Mouse (Mus musculus): ENCODE data around the gene Chrng.
A peak's percentile ranks its signal among the peaks of the same experiment; 100 is the strongest.

Gene Chrng

DNA sequence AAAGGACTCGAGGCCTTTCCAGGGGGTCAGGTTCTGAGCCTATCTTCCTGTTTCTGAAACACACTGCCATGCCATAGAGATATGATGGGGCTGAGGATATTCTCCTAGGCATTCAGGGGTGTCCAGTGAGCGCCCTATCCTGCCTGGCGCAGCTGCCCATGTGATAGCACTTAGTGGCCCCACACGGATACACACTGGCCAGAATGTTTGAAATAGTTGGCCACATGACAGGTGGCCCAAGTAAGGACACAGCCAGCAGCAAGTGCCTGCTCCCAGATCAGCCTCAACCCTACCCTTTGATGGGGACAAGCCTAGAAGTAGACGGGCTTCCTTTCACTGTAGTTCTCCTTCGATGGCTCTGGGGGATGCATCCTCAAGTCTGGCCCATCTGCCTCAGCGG, at the start of gene Chrng:
Gene Chrng, plus strand, starts transcription at position 193 of the 400 bp plus-strand sequence.
- DNase-seq: no peak

DNA sequence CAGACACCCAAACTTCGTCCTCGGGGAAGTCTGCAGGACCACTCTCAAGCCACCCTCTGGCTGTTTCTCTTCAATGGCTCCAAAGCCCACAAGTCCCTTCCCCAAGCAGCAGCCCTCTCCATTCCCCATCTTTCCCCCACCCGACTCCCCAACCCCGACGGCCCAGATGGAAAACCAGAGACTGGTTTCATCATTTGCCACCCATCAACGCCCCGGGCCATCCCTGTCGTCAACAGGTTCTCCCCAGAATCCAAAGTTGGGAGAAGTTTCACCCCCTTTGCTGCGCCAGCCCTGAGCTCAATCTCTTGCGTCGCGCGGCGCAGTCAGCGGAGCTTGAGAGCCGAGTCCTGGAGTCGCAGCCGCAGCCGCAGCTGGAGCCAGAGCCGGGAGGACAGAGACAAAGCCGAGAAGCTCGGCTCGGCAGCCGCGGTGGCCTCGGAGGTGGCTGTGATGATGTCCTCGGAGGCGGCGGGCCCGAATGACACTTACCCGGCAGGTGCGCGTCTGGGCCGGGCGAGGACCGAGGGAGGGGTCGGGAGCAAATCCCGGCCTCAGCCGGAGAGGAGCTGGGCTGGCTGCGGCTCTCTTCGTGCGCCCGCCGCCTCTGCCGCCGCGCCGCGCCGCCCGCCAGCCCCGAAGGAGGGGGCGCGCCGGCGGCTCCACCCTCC, 48.8 kb upstream of the Chrng start:
- DNase-seq: no peak

DNA sequence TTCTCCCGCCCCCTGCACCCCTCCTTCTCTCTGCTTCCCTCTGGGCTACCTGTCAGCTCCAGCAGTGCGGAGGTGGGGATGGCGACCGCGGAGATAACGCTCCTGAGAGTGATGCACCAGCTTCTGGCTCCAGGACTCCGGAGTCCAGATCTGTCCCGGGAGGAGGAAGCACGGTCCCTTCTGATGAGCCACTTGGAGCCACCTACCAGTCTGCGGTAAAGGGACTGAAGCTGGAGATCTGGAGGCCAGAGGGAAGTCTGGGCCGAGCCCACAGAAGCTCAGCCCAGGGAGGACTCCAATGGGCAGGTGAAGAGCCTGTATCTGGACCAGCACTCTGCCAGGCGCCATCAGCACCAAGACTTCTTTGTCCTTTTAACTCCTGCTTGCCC, 48.3 kb upstream of the Chrng start, which contains the start of gene Ecel1:
Gene Ecel1, minus strand, starts transcription at position 323 of the 389 bp plus-strand sequence.
- no peak for DNase-seq

DNA sequence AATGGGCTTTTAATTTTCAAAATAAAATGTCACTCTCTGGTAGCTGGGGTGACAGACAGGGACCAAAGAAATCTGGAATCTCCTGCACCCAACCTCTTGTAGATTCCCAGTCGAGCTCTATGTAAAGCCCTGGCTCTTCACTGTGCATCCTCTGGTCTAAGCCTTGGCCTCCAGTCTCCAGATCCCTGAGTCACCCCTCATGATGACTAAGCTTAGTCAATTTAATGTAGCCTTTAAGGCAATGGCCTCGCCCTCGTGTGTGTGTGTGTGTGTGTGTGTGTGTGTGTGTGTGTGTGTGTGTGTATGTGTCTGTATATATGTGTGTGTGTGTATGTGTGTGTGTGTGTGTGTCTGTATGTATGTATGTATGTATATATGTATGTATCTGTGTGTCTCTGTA, 45.1 kb upstream of the Chrng start:
- no peak for DNase-seq

DNA sequence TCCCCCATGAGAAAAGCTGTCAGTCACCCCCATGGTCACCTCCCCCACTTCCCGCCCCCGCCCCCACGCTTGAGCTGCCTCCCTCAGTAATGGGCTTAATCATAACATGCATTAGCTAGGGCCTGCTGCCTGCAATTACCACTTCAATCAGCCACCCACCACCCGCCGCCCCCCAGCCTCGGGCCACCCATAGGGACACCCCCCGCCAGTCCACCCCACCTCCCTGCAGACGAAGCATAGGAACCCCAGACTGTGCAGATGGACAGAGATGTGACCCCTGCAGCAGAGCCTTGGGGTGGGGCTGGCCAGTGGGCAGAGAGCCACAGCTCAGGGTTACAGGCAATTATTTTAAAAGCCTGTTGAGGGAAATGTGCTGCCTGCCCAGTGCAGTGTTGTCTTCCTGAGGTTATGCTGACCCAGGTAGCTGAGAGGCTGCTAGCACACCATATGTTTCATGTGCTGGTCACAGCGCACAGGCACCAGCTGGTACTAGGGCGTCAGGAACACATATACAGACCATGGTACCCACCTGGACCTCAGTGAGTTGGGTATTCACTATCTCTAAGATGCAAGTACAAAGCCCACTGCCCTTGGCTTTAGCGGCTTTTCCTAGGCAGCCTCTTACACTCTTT, 40.2 kb upstream of the Chrng start:
- DNase-seq: no peak

DNA sequence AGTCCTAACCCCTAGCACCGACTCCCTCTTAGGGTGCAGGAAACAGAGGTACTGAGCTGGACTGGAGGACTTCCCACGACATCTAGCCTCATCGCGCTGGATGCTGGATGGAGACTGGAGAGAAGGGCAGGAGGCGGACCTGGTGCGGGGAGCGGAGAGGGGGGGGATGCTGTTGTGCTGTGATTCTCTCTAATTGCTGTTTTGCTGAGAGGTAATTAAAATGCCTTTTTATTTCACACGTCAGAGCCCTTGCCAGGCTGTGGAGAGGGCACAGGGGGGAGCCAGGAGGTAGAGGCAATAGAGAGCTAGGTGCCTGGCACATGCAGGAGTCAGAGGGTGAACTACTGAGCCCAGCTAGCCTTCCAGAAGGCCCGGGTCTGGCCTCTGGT, 39.7 kb upstream of the Chrng start:
- DNase-seq: no peak

DNA sequence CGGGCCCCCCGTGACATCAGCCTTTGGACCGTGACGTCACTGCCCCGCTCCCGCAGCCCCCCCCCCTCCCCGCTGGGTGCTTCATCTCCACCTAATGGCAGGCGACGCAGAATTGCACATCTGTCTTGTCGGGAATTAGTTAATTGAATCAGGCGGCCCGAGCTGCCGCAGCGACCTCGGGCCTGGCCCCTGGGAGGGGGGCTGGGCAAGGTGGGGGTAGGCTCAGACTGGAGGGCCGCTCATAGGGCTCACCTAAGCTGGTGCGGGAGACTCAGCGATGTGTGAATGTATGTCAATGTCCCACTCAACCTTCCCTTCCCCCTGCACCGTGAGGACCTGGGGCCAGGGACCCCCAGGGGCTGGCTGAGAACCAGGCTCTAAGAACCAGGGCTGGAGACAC, 34.0 kb upstream of the Chrng start:
- DNase-seq: no peak

DNA sequence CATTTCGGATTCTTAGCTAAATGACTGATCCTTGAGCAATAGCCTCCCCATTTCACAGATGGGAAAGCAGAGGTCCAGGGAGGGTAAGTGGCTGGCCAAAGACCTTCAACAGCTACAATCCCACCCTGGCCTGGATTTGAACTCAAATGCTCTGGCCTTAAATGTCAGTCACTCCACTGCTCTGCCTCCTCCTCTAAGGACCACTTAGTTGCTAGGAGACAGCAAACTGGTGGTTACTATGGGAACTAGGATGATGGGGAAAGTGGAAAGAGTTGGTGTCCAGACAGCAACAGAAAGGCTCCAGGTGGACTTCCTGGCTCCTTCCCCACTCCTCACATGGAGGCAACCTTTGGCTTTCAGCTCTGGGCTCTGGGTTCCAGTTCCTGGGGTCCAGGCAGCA, 33.1 kb upstream of the Chrng start:
- no peak for DNase-seq

DNA sequence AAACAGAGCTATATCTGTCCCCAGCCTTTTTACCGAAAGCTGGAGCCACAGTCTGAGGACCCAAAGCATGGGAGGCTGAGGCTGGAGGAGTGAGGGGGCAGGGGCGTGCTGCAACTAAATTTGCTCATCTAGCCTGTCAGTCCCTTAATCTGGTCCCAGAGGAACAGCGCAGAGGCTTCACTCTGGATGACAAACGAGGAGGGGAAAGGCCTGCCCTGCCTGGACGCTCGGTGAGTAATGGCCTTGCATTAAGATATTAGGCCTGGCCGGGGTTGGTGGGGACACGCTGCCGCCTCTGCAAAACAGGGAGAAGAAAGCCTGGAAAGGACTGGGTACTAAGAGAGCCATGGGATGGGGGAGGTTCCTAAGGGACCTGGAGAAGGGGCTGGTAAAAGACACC, 32.1 kb upstream of the Chrng start:
- DNase-seq: no peak

DNA sequence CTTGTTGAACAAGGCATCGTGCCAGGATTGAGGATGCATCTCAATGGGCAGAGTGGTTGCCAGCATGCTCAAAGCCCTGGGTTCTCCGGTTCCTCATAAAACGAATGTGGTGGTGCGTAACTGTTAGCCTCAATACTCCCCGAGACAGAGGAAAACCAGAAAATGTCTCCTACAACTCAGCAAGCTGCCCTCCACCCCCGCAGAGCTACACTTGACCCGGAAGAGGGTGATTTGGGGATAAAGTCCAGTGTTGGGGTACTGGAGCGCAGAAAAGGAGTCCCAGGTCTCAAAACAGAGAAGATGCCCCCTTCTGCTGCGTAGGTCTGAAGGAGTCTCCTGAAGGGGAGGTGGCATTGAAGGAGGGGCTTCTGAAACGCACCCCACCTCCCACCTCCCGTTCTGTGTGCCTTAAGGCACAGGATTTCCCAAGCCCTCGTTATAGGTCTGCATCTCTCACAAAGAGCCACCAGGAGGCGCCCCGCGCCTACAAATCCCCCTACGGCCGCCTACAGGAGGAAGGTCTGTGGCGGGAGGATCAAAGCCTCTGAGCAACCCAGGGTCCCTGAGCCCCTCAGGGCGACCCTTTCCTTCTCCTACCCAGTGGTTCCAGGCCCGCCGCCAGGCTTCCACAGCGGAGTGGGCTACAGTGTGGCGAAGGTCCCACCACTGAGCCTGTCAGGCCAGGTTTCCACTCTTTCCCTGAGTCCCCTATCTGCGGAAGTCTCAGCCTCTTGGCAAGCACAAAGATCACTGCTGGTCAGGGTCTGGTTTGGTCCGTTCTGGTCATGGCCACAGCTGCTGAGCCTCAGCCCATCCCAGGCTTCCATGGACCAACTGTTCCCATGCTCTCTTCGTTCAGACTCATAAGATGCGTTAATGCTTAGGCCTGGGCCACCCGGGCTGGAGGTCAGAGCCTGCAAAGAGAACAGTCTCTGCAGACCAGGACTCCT, 30.2 kb upstream of the Chrng start:
- DNase-seq: peak; percentile 52 to 55

DNA sequence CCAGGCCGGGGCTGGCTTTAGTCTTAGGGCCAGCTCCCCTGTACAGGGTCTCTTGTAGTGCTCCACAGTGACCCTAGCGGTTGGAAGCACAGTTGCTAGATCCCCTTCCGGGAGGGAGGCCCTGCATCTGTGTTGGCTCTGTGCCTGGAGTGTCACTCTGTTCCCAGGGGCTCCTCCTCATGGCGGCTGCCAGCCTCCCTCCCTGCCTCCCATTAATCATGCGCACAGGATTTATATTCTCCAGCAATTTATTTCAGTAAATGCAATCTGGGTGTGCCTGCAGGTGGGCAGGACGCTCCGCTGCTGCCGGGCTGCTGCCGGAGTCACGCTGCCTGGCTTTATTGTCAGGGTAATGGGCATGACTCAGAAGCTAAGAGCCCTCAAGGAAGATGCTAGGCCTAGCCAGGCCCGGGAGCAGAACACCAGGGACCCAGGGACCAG, 28.6 kb upstream of the Chrng start:
- DNase-seq: peak in 1 of 2 experiments; percentile 17

DNA sequence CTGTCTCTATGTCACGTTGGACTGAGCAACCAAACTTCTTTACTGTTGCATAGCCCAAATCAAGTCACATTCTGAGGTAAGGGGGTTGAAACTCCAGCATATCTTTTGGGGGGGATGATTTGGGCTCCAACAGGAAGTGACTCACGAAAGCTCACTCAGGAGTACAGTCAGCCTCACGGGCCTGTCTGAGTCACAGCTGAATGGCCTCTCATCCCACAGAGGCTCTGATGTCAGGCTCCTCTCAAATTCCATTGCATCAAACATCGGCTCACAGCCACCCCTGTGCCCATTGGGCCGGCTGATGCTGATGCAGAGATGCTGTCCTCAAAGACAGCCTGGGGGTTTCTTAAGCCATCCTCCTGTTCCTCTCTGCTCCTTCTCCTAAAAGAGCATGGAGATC, 23.6 kb upstream of the Chrng start:
- DNase-seq: no peak

DNA sequence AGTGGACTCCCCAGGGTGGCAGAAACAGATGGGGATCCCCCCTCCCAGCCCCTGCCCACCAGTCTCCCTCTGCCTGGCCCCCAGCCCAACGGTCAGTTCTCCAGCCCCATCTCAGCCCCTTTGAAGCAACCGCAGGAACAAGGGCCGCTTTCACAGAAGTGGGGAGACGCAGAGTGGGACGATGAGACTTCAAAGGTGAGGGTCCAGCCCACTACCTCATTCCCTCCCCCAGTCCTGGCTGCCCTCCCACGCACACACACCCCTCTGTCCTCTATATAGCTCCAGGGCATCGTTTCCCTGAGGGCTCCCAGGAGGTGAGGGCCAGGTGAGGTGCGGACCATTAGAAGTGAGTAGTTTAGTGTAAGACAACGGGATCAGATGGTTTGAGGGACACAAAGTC, 21.4 kb upstream of the Chrng start, which contains the start of gene Prss56:
Gene Prss56, plus strand, starts transcription at position 301 of the 400 bp plus-strand sequence.
- no peak for DNase-seq

DNA sequence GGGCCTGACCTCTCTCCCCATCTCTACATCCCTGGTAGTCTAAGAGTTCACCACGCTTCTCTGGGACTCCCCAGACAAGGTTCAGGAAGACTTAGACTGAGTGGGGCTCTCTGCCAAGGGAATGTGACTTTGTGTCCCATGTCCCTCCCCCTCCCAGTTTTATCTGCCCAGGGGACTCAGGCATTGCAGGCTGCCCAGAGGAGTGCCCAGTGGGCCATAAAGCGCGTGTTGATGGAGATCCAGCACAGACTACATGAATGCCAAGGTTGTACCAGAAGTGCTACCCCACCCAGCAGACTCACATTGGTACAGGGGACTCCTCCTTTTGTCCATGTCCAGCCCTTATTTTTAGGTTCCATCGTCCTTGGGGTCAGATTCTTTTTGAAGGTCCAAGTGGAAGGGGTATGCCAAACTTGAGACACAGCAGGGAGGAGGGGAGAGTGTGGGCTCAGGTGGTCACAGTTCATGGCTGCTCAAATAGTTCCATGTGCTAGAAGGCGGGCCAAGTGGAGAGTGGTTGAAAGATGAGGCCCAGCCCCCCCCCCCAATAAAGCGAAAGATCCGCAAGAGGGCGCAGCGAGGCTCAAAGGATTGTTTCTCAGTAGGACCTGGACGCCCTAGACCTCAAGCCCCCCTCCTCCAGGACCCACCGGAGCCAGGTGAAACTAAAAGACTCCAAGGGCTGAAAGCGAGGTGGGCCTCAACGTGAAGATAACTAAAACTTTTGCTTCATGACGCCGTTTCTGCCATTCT, 20.3 kb upstream of the Chrng start:
- DNase-seq: no peak

DNA sequence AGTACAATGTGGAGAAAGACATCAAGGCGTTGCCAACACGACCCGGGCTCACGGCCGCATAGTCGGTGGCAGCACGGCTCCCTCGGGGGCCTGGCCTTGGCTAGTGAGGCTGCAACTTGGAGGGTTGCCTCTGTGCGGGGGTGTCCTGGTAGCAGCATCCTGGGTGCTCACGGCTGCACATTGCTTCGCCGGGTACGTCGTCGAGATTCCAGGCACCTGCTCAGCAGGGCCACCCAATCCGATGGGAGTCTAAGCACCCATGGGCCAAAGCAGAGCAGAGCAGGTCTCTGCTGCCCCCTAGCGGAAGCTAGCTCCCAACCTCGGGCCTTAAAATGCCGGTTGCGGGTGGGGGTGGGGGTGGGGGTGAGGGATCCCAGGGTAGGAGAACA, 19.7 kb upstream of the Chrng start:
- DNase-seq: peak; percentile 59 to 69

DNA sequence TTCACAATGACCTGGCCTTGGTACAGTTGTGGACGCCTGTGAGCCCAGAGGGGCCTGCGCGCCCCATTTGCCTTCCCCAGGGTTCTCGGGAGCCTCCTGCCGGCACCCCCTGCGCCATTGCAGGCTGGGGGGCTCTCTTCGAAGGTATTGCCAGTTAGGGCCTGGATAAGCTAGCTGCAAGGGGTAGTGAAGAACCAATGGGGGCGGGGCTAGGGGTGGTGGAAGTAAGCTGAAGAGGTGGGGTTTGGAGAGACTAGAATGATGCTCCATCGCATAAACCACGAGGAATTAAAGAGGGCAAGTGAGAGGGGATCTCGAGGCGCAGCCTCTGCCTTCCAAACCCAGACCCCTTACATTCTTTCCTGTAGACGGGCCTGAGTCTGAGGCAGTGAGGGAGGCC, 18.9 kb upstream of the Chrng start:
- DNase-seq: no peak

DNA sequence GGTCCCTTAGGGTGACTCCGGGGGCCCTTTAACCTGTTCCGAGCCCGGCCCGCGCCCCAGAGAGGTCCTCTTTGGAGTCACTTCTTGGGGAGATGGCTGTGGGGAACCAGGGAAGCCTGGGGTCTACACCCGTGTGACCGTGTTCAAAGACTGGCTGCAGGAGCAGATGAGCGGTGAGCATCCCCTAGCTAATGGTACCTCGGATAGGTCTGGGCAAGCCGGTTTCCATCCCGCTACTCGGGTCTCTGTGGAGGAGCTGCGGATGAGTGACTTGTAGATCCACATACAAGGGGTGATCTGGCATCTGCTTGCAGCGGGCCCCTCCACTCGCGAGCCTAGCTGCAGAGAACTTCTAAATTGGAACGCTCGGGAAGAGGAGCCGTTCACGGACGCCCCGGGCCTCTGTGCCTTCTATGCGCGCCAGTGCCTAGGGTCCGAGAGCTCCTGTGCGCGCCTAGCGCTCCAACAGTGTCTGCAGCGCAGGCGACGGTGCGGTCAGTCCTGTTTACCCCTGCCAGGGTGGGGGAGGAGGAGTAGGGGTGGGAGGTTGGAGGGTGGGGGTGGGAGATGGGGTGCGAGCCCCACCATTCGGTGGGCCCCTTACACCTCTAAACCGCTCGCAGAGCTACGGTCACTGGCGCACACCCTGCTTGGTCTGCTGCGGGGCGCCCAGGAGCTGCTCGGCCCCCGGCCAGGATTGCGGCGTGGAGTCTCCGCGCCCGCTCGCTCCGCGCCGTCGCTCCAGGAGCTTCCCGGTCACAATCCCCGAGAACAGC, 18.0 kb upstream of the Chrng start:
- DNase-seq: no peak

DNA sequence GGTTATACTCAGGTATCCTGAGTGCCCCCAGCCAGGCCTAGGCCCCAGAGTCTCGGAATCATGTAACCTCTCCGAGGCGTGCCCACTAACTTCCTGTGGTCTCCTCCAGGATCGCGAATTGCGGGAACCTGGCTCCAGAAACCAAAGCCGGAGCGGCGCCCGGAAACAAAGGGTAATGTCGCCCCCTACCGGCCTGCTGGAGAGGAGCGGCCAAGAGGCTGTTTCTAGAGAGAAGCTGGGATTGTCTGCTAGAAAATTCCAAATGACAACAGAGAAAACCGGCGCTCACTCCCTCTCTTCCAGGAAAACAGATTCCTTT, 17.5 kb upstream of the Chrng start:
- peak; percentile 48 to 61 for DNase-seq

DNA sequence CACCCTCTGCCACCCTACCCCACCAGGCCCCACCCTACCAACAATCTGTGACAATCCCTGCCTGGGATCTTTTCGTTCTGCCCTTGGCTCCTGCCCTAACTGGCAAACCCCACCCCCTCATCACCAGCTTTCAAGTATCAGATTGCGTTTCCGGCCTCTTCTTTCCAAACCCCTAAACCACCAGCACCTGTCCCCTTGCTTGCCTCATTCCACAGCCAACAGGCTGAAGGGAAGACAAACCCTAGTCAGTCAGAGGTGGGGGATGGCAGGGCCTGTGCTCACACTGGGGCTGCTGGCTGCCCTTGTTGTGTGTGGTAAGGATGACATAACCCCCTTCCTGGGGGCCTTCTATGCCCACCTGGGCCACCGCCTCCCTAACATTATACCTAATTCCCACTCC, 14.0 kb upstream of the Chrng start, which contains the start of gene Chrnd:
Gene Chrnd, plus strand, starts transcription at position 179 of the 400 bp plus-strand sequence.
- no peak for DNase-seq

DNA sequence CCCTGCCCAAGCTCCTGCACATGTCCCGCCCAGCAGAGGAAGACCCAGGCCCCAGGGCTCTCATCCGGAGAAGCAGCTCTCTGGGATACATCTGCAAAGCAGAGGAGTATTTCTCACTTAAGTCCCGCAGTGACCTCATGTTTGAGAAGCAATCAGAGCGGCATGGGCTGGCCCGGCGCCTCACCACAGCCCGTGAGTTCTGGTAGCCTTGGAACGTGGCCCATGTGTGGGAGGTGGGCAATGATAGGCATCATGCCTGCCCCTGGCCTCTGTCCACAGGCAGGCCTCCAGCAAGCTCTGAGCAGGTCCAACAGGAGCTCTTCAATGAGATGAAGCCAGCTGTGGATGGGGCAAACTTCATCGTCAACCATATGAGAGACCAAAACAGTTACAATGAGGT, 7.2 kb upstream of the Chrng start:
- no peak for DNase-seq

DNA sequence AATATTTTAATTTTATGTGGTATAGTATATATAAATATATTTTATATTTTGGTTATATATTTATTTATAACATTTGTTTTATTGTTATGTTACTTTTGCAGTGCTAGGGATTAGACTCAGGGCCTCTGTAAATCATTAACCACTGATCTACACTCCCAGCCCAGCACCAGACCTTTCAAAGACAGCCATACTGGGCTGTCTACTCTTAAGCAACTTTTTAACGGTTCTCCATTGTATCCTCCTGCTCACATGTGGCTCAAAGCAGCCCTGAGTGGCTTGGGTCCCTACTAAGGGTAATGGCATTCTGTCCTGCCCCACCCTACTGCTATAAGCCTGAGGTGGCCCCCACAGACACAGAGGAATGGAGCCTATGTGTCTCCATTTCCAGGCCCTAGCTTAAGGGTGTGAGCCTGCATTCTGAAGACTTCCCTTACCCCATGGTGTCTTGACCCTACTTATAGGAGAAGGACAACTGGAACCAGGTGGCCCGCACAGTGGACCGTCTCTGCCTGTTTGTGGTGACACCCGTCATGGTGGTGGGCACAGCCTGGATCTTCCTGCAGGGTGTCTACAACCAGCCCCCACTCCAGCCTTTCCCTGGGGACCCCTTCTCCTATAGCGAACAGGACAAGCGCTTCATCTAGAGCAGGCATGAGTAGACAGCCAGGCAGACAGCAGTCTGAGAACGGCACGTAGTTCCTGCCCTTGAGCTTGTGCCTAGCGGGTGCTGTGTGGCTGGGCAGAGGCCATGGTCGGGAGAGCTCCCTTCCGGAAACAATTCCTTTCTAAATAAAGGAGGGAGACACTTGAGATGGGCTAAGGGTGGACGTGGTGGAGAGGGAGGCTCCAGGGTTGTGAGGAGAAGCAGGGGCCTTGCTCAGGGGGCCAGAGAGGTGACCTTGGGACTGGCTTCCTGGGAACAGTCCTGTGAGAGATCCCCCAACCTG, 6.1 kb upstream of the Chrng start:
- no peak for DNase-seq

Data from lung, adult 18-20 months (tissue).